Mouse (Mus musculus) cerebellum, postnatal 4 days (tissue): ENCODE data around the gene Cers6.

Source experiments
- DNase-seq, 2 experiments: peaks; one replicate each; pipeline ENCODE4 v3.0.0; 2022; ENCODE audit warnings: low spot score in 2 of 2, mixed read lengths in 1 of 2

Gene Cers6

GRCm38 (mm10) chr2:69150841-69151240 lies 289.6 kb downstream of the Cers6 start:
- no peak for DNase-seq

GRCm38 (mm10) chr2:69155861-69156260 lies 294.6 kb downstream of the Cers6 start:
- DNase-seq: no peak

DNA sequence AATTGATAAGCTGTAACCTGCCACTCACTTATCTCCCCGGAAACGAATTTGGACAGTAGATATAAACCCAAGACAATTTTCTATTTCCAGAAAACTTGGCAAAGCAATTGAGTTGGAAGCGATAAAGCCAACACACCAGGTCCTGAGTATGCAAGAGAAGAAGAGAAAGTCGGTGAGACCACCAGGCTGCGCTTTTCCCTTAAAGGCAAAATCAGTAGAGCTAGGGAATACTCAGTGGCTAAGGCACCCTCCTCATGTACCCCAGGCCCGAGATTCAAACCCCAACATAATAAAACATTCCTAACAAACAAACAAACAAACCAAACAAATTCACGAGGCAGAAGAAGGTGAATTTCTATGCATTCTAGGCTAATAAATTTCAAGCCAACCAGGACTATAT lies 295.0 kb downstream of the Cers6 start:
- no peak for DNase-seq

- no peak for DNase-seq
Measured at GRCm38 (mm10) chr2:69158907-69159306, 297.7 kb downstream of the Cers6 start.
